In genomic region chr17:14545822-14546473, GRCm38 (mm10) we compare ENCODE assay signal across 8 mouse cellular contexts.
DNase-seq lines count a peak whose midpoint lies in the region; ATAC-seq lines count a peak whose summit lies in the region.

No protein-coding gene starts in this region.

- no peaks in the 10 kb centered on the region; the same call in 1 of the 2 replicates for H3K4me1 ChIP-seq in hindbrain, embryonic 14.5 days (replicated peaks; ENCODE audit: control insufficient read depth, insufficient read depth, low read length)
- H3K4me1 ChIP-seq in midbrain, embryonic 16.5 days (ENCODE audit: control insufficient read depth, insufficient read depth, low read length) = 0 out of 2 replicates have a peak, but pooled peaks cover 4% of the 10 kb centered on the region
- H3K4me1 ChIP-seq in stomach, embryonic 14.5 days (ENCODE audit: control insufficient read depth, insufficient read depth, low read length) = 0 out of 2 replicates have a peak, but pooled peaks cover 2% of the 10 kb centered on the region

- WGBS in hindbrain, embryonic 14.5 days = 29% methylated on average over 16 of the region's 16 CpGs
- 29% methylated on average over 16 of the region's 16 CpGs for WGBS in midbrain, embryonic 16.5 days
- WGBS in stomach, embryonic 14.5 days = 40% methylated on average over 16 of the region's 16 CpGs

- DNase-seq in CD4-positive, CD25-positive, alpha-beta regulatory T cell, adult 2 months (ENCODE audit: low read depth, low spot score) = peak; percentile 34
- DNase-seq in cerebellum, postnatal 14 days = peak; percentile 93 to 96
- peak; percentile 55 to 69 for DNase-seq in frontal cortex, postnatal 25 days (ENCODE audit: low spot score in 2 of 2)
- peak; percentile 74 for DNase-seq in hindbrain, embryonic 14.5 days (ENCODE audit: low spot score)
- DNase-seq in left cerebral cortex, postnatal 25 days (ENCODE audit: low spot score in 2 of 2) = peak; percentile 68 to 79

- peaks cover 11% of the 10 kb centered on the region for H3K9me3 ChIP-seq in hindbrain, embryonic 14.5 days (ENCODE audit: control insufficient read depth, low read length)
- peaks cover 10% of the 10 kb centered on the region for H3K9me3 ChIP-seq in midbrain, embryonic 16.5 days (replicated peaks; ENCODE audit: control insufficient read depth, low read length, poor library complexity, severe bottlenecking)
- peaks cover 9% of the 10 kb centered on the region; the same call in 1 of the 2 replicates for H3K9me3 ChIP-seq in stomach, embryonic 14.5 days (ENCODE audit: control insufficient read depth, low read depth, low read length)

- H3K9ac ChIP-seq in hindbrain, embryonic 14.5 days = no peak overlapping the region
- H3K9ac ChIP-seq in midbrain, embryonic 16.5 days (ENCODE audit: low read depth, low read length) = no peak overlapping the region
- H3K9ac ChIP-seq in stomach, embryonic 14.5 days (replicated peaks; ENCODE audit: low read depth, low read length) = no peak overlapping the region

- intact Hi-C loops in left cerebral cortex, postnatal 25 days (cut with DNase I) = loop anchor here (5.0 kb wide), 1 partner anchor 356 kb away; no protein-coding TSS in a partner anchor

- H3K27ac ChIP-seq in hindbrain, embryonic 14.5 days = no peak overlapping the region
- no peak overlapping the region for H3K27ac ChIP-seq in midbrain, embryonic 16.5 days (ENCODE audit: low read length)
- H3K27ac ChIP-seq in stomach, embryonic 14.5 days (ENCODE audit: low read length) = no peak overlapping the region

- H3K4me2 ChIP-seq in hindbrain, embryonic 14.5 days (replicated peaks) = peak overlapping the region; percentile 26; the same call in 1 of the 2 replicates
- H3K4me2 ChIP-seq in midbrain, embryonic 16.5 days (ENCODE audit: low read length) = peak overlapping the region; percentile 18; the same call in 1 of the 2 replicates
- H3K4me2 ChIP-seq in stomach, embryonic 14.5 days (replicated peaks; ENCODE audit: low read depth, low read length) = no peak overlapping the region

- no peak overlapping the region for H3K4me3 ChIP-seq in hindbrain, embryonic 14.5 days (replicated peaks; ENCODE audit: low read length)
- no peak overlapping the region for H3K4me3 ChIP-seq in midbrain, embryonic 16.5 days (ENCODE audit: low read depth, low read length)
- H3K4me3 ChIP-seq in stomach, embryonic 14.5 days (ENCODE audit: low read depth, low read length) = no peak overlapping the region

- no peaks in the 10 kb centered on the region for H3K36me3 ChIP-seq in hindbrain, embryonic 14.5 days (replicated peaks; ENCODE audit: control insufficient read depth, insufficient read depth)
- no peaks in the 10 kb centered on the region for H3K36me3 ChIP-seq in midbrain, embryonic 16.5 days (ENCODE audit: control insufficient read depth, insufficient read depth, low read length)
- no peaks in the 10 kb centered on the region for H3K36me3 ChIP-seq in stomach, embryonic 14.5 days (ENCODE audit: control insufficient read depth, insufficient read depth, low read length)

- H3K27me3 ChIP-seq in hindbrain, embryonic 14.5 days (ENCODE audit: control insufficient read depth, insufficient read depth, low read length) = no peaks in the 10 kb centered on the region
- H3K27me3 ChIP-seq in midbrain, embryonic 16.5 days (ENCODE audit: control insufficient read depth, insufficient read depth, low read depth, low read length) = no peaks in the 10 kb centered on the region
- H3K27me3 ChIP-seq in stomach, embryonic 14.5 days (ENCODE audit: control insufficient read depth, insufficient read depth, low read length) = no peaks in the 10 kb centered on the region

- ATAC-seq in CD4-positive, CD25-positive, alpha-beta regulatory T cell, adult 4 months = no peak
- ATAC-seq in hindbrain, embryonic 14.5 days (ENCODE audit: low FRiP score) = peak; percentile 78; the same call in 1 of the 2 replicates
- ATAC-seq in midbrain, embryonic 16.5 days = peak; percentile 69; the same call in 1 of the 2 replicates
- ATAC-seq in stomach, embryonic 14.5 days (ENCODE audit: insufficient number of reproducible peaks, insufficient read depth, low FRiP score, low read depth) = peak; percentile 56; the same call in 1 of the 2 replicates

Comparison
In these comparisons a context has a peak if more than half of its experiments do, and no peak if none do; other contexts are left out.
1. DNase-seq: peak in every context shown above with its lines; median percentile 94 in cerebellum, postnatal 14 days; 74 in hindbrain, embryonic 14.5 days; 74 in left cerebral cortex, postnatal 25 days; 62 in frontal cortex, postnatal 25 days; 34 in CD4-positive, CD25-positive, alpha-beta regulatory T cell, adult 2 months.